Mouse (Mus musculus) left cerebral cortex, postnatal 10 days (tissue): ENCODE measurements around the gene Mfap2. TPM values are rescaled to one million over a fixed set of nuclear protein-coding genes. Genes with fewer than 3 reads are reported as not detected.
A peak's percentile ranks its signal among the peaks of the same experiment; 100 is the strongest.

Experiments used
- DNase-seq, 2 experiments: peaks; one replicate each; pipeline ENCODE4 v3.0.0; 2021 to 2022; ENCODE audit warnings: low spot score in 2 of 2, mixed read lengths in 1 of 2; ENCODE audit errors: extremely low spot score in 1 of 2
- intact Hi-C: fragments of 180-260 bp; cut with DNase I; formaldehyde crosslinking; loops from one replicate; pipeline ENCODE4 v1.15.1; 2025
- total RNA-seq, 2 experiments: library from RNA; stranded (reverse); gene quantifications; 2 replicates each; pipeline ENCODE4 v1.2.3; 2021

Mfap2 gene
- 10 to 100 TPM in 1 of 2 experiments, 1 to 10 TPM in 1; 9.3 to 14.8 TPM for total RNA-seq

- DNase-seq, result no peak
- intact Hi-C loops, result no loop called here
Measured at GRCm38 (mm10) chr4:141010118-141010517, at the start of gene Mfap2. TSS of gene Mfap2 (plus strand) at chr4:141010418.

- peak; percentile 97 to 98 for DNase-seq
- intact Hi-C loops, result no loop called here
Measured at GRCm38 (mm10) chr4:140960781-140961466, 49.3 kb upstream of the Mfap2 start, which contains the start of gene Sdhb. TSS of gene Sdhb (plus strand) at chr4:140961203.

- DNase-seq, result no peak
- intact Hi-C loops, result no loop called here
Measured at GRCm38 (mm10) chr4:140961467-140962206, 48.6 kb upstream of the Mfap2 start.

GRCm38 (mm10) chr4:140962207-140962909 lies 47.9 kb upstream of the Mfap2 start:
- intact Hi-C loops, result no loop called here
- DNase-seq, result no peak

GRCm38 (mm10) chr4:140962950-140963349 lies 47.3 kb upstream of the Mfap2 start:
- DNase-seq, result peak in 1 of 2 experiments; percentile 44
- intact Hi-C loops, result no loop called here

- peak in 1 of 2 experiments; percentile 44 for DNase-seq
- intact Hi-C loops, result loop anchor here (2.0 kb wide), 1 partner anchor 67 kb away; no protein-coding TSS in a partner anchor
Measured at GRCm38 (mm10) chr4:140963941-140964597, 46.1 kb upstream of the Mfap2 start.

DNA sequence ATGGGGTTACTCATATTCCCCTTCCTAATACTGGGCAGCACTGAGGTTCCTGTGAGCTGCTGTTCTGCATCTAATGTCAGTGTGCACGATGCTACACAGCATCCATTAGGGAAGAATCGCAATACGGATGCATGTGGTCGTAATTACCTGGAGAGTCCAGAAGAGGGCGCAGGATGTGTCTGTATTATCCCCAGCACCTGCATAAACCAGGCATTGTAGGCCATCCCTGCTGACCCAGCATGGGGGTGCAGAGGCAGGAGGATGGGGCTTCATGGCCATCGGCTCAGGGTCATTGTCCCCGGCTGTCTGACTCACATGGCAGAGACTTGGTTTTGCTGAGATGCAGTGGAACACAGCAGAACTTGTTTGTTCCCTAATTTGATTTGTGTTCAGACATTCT lies 45.6 kb upstream of the Mfap2 start:
- intact Hi-C loops, result loop anchor here (2.0 kb wide), 1 partner anchor 66 kb away; no protein-coding TSS in a partner anchor
- DNase-seq, result peak; percentile 80 to 82

DNA sequence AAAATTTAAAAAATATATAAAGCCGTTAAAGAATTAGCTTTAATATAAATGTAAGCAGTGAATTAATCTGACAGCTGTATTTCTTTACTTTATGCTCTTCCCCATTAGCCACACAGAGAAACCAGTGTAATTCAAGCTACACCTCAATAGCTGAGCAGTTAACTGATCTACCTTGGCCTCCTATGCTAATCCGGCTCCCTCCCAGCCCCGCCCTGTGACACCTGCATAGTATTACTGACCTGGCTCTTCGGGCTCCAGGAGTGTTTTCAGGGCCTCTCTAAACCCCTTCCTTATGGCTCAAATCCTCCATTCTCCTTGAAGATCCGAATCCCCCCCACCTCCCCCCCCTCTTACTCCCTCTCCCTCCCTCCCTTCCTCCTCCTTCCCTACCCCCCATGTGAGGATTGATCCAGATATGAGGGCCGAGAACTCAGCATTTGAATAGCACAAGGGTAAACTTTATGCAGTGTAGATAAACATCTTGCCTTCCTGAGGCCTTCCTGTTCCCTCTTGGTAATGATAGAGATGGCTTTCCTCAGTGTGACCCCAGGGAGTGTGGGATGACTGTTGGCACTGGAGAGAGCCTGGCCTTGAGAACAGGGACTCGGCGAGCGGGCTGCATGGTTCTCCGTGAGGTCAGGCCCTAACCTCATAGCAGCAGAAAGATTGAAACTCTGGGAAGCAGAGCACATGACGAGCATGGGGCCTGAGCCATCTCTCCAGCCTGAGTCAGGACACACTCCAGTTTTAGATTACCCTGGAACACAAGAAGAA lies 42.6 kb upstream of the Mfap2 start:
- no peak for DNase-seq
- intact Hi-C loops, result no loop called here

- no peak for DNase-seq
- intact Hi-C loops, result no loop called here
Measured at GRCm38 (mm10) chr4:140971691-140972090, 38.5 kb upstream of the Mfap2 start.

DNA sequence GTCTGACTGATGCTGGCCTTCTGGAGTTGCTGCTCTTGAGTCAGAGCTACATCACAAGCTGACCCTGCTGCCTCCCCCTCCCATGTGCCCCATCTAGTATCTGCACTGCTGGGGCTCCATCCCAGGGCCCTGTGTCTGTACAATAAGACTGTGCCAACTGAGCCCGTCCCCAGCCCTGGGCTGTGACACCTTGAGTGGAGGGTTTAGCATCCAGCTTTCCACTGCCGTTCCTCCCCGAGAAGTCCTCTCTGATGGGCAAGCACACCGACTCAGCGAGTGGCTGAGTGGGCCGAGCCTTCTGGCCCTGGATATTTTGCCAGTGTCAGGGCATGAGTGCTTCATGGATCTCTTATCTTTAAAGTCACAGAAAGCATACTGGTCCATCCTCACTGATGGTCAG lies 35.8 kb upstream of the Mfap2 start:
- intact Hi-C loops, result no loop called here

GRCm38 (mm10) chr4:140975356-140975755 lies 34.9 kb upstream of the Mfap2 start:
- no peak for DNase-seq
- intact Hi-C loops, result no loop called here

More for the DNA sequence above, 35.8 kb upstream of the Mfap2 start:
- peak in 1 of 2 experiments; percentile 25 for DNase-seq

GRCm38 (mm10) chr4:140977278-140977677 lies 32.9 kb upstream of the Mfap2 start:
- intact Hi-C loops, result no loop called here
- DNase-seq, result no peak

GRCm38 (mm10) chr4:140977886-140978692 lies 32.1 kb upstream of the Mfap2 start:
- DNase-seq, result no peak
- intact Hi-C loops, result no loop called here

- intact Hi-C loops, result no loop called here
- no peak for DNase-seq
Measured at GRCm38 (mm10) chr4:140981605-140982004, 28.6 kb upstream of the Mfap2 start.

GRCm38 (mm10) chr4:140982808-140983207 lies 27.4 kb upstream of the Mfap2 start:
- intact Hi-C loops, result no loop called here
- DNase-seq, result no peak

- DNase-seq, result peak in 1 of 2 experiments; percentile 79
- intact Hi-C loops, result no loop called here
Measured at GRCm38 (mm10) chr4:140983442-140983841, 26.8 kb upstream of the Mfap2 start.

DNA sequence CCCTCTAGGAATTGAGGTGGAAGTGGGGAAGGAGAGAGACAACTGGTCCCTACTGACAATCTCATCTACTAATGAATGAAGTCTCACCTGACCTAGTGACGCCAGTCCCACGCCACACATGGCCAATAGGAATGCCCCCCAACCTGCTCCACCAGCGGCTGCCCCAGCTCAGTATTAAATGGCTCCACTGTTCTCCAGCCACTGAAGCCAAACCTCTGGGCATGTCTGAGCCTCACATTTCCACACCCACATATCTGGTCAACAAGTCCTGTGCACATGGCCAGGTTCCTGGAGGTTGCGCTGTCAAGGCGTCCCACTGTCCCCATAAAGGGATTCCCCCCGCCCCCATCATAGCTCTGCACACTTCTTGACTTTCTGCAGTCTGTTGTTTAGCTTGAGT lies 25.7 kb upstream of the Mfap2 start:
- no peak for DNase-seq
- intact Hi-C loops, result no loop called here
